Mouse (Mus musculus) lung, postnatal 25 days (tissue): Measurements from ENCODE around the gene Rnf40.

ENCODE experiments used
- DNase-seq: peaks from one replicate; pipeline ENCODE4 v3.0.0; 2022; ENCODE audit warnings: low spot score

Rnf40 gene

DNA sequence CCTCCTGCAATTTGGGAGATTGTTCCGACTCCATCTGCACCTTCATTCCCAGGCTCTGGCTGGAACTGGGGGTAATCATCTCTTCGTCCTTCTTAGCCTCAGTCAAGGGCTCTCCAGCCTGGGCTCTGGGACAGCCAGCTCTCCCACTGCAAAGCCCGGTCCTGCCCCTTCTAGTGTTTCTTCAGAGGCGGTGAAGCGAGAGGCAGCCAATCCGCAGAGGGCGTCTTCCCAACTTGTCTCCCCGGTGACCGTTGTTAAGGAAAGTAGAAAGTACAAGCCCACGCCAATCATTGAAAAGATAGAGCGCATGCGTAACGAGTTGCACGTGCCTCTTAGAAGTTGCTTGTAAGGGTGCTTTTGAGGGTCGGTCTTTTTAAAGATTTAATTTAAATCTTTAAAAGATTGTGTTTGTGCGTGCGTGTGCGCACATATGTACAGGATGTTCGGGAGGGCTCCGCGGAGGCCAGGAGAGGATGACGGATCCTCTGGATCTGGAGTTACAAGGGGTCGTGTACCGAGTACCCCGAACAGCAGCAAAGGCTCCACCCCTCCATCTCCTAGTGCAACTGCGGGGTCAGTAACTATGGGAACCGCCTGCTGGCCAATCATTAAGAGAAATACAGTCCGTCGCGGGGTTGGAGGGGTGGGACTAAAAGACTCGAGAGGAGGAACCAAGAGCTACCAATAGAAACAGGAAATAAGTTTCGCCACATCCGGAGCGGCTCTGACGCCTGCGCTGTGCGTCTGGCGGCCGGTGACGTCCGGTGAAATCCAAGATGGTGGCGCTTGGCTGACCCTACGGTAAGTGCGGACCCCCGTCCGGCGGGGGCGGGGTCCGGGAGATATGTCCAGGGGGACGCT lies at the start of gene Rnf40, which contains the start of gene Ccdc189:
Gene Rnf40, plus strand, starts transcription at position 757 of the 861 bp plus-strand sequence.
Gene Ccdc189, minus strand, starts transcription at position 585 of the 861 bp plus-strand sequence.
- DNase-seq: peak; percentile 98

DNA sequence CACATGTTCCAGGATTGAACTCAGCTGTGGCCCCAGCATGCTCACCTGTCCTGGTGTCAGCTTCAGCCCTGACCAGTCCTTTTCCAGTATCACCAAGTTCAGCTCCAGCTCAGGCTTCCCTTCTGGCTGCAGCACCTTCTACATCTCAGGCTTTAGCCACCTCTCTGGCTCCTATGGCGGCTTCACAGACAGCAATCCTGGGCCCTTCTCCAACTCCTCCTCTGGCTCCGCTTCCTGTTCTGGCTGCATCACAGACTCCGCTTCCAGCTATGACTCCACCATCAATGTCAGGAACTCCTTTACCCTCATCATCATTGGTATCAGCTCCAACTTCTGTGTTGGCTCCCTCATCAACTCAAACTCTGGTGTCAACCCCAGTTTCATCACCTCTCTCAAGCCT lies 46.9 kb upstream of the Rnf40 start:
- no peak for DNase-seq

DNA sequence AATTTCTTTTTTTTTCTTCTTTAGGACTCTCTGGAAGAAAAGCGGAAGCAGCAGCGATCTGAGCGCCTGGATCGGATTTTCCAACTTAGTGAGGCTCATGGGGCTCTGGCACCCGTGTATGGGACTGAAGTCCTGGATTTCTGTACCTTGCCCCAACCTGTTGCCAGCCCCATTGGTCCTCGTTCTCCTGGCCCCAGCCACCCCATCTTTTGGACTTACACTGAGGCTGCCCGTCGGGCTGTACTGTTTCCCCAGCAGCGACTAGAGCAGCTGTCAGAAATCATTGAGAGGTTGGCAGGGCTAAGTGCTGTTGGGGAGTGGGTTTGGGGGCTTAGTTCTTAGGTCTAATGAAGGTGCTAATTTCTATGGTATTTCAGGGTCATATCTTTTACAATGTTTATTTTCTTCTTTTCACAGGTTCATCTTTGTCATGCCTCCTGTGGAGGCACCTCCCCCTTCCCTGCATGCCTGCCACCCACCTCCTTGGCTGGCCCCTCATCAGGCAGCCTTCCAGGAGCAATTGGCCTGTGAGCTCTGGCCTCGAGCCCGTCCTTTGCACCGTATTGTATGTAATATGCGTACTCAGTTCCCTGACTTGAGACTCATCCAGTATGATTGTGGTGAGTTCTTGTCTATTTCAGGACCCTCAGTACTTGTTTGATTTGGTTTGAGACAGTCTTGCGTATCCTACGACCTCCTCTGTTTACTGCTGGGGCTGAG lies 39.3 kb upstream of the Rnf40 start:
- no peak for DNase-seq

DNA sequence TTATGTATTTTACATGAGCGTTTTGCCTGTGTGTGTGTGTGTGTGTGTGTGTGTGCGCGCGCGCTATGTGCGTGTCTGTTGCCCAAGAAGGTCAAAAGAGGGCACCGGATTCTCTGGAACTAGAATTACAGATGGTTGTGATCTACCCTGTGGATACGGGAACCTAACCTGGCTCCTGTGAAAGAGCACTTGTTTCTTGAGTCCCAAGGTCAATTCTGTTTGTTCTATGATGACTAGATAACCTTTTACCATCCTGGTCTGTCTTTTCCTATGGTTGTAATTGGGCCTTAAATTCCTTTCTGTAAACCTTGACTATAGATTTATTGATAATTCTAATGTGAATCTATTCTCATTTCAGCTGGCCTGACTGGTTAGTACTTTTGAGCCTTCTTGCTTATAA lies 37.0 kb upstream of the Rnf40 start:
- DNase-seq: no peak

DNA sequence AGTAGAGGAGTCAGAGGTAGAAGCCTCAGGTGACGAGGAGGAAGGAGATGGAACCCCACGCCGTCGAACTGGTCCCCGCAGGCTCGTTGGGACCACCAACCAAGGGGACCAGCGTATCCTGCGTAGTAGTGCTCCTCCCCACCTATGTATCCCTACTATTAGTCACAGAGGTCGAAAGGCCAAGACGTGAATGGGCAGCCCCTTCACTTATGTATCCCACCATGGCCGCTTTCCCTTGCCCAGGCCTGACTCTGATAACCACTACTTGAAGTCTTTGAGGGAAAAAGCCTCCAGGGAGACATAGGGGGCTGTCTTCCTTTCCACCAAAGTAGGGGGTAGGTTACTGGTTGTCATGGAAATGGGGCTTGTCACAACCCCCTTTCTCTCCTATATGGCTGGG lies 28.0 kb upstream of the Rnf40 start:
- DNase-seq: no peak

DNA sequence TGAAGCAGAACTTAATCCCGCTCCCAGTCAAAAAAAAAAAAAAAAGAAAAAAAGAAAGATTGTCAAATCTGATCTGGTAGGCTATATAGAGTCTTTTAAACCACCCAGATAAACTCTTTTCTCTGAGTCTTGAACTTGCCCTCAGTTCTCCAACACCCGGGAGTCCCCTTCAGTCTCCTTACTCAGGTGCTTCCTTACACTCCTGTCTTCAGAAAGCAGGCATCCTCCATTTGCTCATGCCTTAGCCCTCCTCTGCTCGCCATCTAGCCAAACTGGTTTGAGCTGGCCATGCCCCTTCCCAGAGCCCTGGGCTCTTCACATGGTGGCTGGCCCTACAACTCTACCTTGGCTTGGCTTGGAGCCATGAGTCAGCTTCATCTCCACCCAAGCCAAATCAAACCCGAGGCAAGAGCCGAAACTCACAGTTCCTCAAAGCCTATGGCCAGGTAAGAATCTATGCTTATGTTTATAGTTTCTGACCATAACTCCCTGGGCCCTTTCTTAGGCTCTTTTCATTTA lies 27.2 kb upstream of the Rnf40 start, which contains the start of gene Tmem265:
Gene Tmem265, plus strand, starts transcription at position 51 of the 519 bp plus-strand sequence.
- peak; percentile 18 for DNase-seq

DNA sequence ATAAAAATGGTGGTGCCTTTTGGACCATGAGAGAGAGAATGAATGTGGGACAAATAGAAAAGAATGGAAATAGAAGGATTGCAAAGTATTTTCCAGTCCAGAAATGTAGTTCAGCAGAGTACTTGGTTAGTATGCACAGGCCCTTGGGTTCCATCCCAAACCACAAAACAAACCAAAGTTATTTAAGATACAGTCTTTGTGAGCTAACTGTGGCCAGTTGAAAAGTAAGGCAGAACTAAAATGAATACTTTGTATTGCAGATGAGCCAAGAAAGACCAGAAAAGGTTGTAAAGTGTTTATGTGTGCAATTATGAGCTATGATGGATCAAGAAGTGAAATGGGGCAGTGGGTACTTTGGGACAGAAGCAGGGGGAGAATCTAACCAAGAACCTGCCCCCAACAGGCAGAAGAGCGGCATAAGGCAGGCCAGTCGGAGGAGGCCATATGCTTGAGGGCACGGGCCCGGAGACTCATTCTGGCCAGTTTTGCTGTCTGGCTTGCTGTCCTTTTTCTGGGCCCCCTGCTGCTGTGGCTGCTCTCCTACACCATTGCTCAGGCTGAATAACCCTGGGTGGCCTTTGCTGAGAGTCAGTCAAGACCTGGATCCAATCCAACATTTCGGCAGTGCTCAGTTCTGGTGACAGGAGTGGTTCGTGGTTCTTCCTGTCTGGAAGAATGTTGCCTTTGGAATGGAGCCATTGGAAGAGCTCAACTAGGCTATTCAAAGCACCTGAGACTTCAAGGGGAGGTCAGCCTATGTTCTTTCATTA lies 24.0 kb upstream of the Rnf40 start:
- DNase-seq: peak; percentile 48

DNA sequence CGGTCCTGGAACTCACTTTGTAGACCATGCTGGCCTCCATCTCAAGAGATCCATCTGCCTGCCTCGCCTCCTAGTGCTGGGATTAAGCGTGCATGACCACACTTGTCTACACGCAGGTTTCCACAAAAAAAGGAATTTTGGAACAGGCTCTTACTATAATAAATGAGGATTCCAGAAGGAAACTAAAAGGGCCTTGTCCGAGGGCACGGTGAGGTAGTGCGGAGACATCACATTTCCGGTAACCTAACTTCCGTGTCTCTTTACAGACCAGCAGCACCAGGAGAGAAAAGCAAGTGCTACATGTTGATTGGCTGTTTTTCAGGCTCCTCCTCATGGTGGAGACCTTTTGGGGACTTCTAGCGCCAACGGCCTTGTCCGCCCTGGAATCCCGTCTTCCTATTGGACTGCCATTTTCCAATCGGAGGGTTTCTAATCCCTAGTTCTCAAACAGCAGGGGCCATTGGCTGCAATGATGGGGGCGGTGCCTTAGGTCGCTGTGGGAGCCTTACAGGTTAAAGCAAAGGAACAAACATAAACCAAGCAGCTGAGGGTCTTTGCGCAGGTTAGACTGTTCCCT lies 15.6 kb upstream of the Rnf40 start, which contains the start of gene Phkg2:
Gene Phkg2, plus strand, starts transcription at position 446 of the 577 bp plus-strand sequence.
- DNase-seq: peak; percentile 99

DNA sequence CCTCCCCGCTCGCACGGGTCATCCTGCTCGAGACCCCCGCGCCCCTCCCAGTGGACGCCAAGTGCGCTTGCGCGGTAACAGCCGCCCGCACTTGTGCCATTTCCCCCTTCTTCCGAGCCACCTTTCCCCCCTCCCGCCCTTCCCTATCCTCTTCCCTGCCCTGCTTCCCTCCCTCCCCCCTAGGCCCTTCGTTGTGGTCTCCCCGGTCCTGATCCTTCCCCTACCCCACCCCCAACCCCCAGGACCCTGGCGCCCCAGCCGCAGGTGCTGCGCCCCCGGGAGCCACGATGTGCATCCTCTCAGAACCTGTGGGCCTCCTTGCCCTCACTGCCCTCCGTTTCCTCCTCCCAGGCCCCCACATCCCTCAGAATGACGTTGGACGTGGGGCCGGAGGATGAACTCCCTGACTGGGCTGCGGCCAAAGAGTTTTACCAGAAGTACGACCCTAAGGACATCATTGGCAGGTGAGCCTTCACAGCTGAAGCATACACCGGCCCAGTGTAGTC lies 15.0 kb upstream of the Rnf40 start:
- DNase-seq: no peak

DNA sequence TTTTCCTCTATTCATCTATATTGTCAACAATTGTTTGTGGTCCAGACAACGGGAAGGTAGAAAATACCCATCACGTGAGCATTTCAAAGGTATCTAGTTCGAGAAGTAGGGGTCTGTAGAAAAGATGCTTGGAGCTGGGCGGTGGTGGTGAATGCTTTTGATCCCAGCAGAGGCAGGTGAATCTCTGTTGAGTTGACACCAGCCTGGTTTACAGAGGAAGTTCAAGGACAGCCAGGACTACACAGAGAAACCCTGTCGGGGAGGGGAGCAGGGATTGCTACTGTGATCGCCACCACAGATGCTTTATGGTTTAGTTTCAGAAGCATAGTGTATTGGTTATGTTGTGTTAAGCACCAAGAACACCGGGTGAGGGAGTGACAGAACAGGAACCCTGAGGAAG lies 14.5 kb upstream of the Rnf40 start:
- no peak for DNase-seq

DNA sequence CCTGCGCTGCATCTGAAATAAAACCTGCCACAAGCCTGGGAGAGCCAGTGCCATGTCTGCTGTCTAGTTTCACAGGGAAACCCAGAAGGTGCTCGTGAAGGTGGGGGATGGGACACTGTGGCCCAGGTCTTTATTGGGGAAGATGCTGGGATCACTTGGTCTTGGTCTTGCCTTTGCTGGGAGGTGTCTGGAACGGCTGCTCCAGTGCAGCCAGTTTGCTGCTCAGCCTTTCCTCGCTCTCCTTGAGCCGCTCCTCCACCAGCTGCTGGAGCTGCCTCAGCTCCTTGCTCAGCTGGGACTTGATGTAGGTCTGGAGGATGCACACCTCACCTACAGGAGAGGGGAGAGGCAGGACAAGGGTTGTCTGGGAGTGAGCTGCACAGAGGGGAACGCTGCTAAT lies 5.3 kb upstream of the Rnf40 start:
- DNase-seq: no peak

DNA sequence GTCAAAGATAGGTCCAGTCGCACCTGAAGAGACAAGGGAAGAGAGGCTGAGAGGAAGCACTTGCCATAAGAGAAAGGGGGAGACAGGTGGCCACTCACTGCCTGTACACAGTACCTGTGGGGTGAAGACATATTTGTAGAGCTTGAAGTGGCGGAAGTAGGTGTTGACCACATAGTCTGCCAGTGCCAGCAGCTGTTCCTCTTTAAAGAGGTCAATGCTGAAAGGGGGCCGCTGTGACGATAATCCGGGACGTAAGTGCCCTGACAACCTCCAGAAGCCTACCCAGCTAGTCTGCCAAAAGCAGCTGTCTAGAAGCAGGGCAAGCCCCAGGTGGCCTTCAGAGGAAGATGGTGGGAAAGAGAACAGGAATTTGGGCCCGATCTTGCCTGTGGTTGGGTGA lies 3.5 kb upstream of the Rnf40 start:
- DNase-seq: peak; percentile 60

DNA sequence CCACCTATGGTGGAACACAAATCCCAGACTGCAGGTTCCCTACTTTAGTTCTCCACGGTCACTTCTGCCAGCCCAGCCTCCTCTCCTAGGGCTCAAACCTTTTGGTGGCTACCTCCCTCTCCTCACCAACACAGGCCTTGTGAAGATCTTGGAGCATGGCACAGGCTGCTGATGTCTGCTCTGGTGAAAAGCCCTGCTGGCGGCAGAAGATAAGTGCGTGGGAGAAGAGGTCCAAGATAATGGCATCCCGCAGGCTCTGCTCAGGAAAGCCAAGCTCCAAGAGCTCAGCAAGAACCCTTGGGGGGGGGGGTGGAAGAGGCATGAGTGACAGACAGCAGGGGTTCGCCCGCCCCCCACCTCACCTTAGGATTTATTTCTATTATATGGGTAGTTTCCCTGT lies 2.4 kb upstream of the Rnf40 start:
- DNase-seq: no peak

DNA sequence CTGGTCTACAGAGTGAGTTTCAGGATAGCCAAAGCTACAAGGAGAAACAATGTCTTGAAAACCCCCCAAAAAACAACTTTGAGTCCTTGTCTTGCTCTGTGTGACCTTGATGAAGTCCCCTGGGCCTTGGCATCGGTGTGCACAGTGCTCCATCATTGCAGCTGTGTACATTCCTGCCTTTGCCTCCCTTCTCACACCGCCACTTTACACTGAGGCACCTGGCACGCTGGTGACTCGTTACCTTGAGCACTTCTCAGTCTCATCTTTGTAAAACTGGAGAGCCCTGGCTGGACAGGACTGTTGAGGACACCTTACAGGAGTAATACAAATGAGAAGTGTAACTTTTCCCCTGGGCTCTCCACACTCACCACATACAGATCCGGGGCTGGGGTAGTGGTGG lies 1.4 kb upstream of the Rnf40 start:
- DNase-seq: no peak

DNA sequence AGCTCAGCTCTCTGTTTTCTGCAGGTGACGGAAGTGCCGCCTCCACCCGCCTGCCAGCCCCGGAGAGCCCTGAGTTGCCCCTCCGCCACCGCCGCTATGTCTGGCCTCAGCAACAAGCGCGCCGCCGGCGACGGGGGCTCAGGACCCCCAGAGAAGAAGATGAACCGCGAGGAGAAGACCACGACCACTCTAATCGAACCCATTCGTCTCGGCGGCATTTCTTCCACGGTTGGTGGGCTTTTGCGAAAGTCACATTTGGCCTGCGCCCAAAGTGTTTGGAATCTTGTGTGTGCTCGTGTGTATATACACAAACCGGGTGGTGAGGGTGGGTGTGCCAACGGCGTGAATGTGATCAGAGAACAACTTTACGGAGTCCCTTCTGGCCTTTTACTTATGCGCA lies 334 bp downstream of the Rnf40 start:
- DNase-seq: no peak

DNA sequence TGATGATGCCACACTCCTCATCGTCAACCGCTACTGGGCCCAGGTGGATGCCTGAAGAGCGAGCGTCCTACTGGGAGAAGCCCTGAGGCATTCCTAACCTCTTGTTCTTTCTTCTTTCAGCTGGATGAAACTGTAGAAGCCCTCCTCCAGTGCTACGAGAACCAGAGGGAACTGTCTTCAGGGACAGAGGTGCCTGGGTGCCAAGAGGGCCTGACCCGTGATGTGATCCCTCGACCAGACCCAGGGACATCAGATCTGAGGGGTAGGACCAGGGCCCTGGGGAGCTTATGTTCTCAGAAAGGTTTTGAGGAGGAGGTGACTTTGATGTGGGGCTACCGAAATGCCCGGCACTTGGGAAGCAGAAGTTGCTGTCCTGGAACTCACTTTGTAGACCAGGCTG lies 1.1 kb downstream of the Rnf40 start:
- DNase-seq: no peak

DNA sequence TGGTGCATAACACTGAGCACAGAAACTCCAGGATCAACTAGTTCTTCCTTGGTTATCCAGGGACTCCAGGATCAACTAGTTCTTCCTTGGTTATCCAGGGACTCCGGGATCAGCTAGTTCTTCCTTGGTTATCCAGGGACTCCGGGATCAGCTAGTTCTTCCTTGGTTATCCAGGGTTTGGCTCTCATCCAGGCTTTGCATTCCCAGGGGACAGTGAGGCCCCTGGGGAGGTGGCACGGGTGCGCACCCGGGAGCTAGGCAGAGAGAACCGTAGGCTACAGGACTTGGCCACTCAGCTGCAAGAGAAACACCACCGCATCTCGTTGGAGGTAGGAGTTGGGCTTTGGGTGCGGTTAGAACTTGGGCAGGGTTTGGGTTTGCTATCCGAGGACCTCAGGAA lies 2.5 kb downstream of the Rnf40 start:
- DNase-seq: no peak

DNA sequence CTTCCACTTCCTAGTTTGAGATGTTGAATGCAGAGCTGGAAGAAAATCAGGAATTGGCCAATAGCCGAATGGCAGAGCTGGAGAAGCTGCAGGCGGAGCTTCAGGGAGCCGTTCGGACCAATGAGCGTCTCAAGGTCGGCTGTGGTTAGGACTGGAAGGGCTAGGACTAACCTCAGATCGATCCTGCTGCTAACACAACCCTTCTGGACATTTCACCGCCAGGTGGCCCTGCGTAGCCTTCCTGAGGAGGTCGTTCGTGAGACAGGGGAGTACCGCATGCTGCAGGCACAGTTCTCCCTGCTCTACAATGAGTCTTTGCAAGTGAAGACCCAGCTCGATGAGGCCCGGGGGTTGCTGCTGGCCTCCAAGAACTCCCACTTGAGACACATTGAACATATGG lies 4.0 kb downstream of the Rnf40 start:
- DNase-seq: no peak

DNA sequence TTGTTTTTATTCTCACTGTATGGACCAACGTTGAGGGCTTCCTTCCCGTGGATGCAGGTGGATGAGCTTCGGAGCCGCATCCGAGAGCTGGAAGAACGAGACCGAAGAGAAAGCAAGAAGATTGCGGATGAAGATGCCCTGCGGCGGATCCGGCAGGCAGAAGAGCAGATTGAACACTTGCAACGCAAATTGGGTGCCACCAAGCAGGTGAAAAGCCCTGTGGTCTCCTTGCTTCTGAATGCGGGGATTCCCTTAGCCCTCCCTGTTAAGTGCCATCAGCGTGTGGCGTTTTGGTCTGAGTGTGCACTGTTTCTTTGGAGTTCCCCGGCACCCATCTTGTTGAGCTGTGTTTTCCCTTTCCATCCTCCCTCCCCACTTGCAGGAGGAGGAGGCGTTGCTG lies 8.2 kb downstream of the Rnf40 start:
- DNase-seq: no peak

DNA sequence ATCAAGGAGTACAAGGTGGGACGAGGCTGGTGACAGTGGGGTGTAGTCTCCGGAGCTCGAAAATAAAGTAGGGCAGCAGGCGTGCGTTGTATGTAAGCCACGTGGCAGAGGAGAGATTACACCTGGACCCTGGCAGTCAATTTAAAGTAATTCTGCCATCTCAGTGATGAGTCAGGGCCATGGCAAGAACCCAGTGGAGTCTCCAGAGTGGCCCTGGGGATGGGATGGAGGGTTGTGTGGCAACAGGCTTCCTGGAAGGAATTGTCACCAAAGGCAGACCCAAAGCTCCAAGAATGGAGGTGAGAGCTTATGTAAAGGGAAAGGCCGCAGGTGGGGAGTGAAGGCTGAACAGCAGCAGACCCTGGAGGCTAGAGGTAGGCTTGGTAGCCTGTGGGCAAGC lies 12.0 kb downstream of the Rnf40 start:
- DNase-seq: no peak

DNA sequence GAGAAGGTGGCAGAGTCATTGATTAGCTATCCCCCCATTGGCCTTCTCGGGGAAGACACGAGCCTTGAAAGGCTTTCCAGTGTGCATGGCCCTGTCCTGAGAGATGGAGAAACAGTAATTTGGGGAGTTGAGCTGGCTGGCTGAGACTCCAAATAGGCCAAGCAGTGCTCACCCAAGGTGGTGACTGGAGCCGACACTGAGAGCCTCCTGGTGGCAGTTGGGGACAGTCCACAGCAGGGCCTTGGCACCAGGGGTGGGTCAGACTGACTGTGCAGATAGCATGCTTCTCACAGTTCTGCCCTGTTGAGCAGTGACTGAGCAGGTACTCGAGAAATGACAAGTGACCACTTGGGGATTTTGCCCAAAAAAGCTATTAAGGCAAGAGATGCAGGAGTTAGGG lies 13.2 kb downstream of the Rnf40 start:
- DNase-seq: no peak

DNA sequence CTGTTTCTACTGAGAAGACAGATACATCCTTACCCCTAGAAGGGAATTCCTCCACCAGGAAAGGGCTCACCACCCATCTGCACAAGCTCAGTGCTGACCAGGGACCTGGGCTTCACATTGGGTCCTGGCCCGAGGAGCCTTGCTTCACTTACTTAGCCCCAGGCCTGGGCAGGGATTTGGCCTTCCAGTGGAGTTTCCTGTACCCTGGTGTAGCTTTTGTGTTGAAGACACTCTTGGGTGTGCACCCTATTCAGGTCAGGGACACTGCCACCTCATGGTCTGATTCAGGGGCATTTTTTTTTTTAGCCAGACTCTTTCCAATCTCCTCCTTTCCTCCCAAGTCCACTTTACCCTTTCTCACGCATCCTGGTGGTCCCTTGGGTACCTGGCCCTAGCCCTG lies 14.3 kb downstream of the Rnf40 start:
- DNase-seq: no peak
